8 mouse cellular contexts compared by ENCODE assay signal in the genomic region with DNA sequence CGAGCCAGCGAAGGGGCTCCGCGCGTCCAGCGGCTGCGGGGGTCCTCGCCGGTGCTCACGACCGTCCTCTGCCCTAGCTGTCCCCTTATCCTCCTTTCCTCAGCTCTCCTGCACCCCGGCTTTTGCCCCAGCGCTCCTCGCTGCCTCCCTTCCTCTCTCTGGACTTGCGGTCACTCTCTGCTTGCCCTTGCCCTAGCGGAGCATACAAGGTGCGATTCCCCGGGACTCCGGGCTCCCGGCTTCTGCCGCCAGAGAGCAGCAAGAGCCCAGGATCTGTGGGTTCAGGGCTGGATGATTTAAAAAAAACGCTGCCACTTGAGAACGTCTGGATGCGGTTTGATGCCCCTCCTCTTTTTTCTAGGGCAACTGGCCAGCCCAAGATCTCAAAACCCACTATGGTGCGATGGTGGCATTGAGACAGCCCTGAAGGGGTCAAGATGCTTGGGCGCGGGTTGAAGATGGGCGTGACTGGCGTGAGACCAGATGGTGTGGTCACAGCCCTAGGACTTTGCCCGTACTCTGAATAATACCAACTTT. TPM values are rescaled to one million over a fixed set of nuclear protein-coding genes. Genes with fewer than 3 reads are reported as not detected.
DNase-seq lines count a peak whose midpoint lies in the region; ATAC-seq and TF ChIP-seq lines count a peak whose summit lies in the region.

No protein-coding gene starts in this region.

- TF ChIP-seq CTCF in stomach, postnatal 0 days (IDR thresholded peaks at IDR 0.05; ENCODE audit: low read depth): peak; percentile 80

- peaks cover 7% of the 10 kb centered on the region; the same call in 1 of the 2 replicates for H3K4me1 ChIP-seq in embryonic facial prominence, embryonic 12.5 days
- H3K4me1 ChIP-seq in limb, embryonic 11.5 days (ENCODE audit: control insufficient read depth, insufficient read depth, low read length): 0 out of 2 replicates have a peak, but pooled peaks cover 2% of the 10 kb centered on the region
- H3K4me1 ChIP-seq in midbrain, embryonic 12.5 days: peaks cover 18% of the 10 kb centered on the region
- no peaks in the 10 kb centered on the region for H3K4me1 ChIP-seq in stomach, postnatal 0 days (replicated peaks; ENCODE audit: control insufficient read depth, insufficient read depth)

- H3K9ac ChIP-seq in embryonic facial prominence, embryonic 12.5 days: peak overlapping the region; percentile 49
- peak overlapping the region; percentile 43 for H3K9ac ChIP-seq in limb, embryonic 11.5 days (ENCODE audit: low read length)
- H3K9ac ChIP-seq in midbrain, embryonic 12.5 days (replicated peaks): peak overlapping the region; percentile 51
- peak overlapping the region; percentile 43 for H3K9ac ChIP-seq in stomach, postnatal 0 days (ENCODE audit: low read length)

- ATAC-seq in embryonic facial prominence, embryonic 12.5 days (ENCODE audit: insufficient number of reproducible peaks, insufficient read depth, low FRiP score, low TSS enrichment): peak; percentile 64; the same call in 1 of the 2 replicates
- peak; percentile 75 for ATAC-seq in limb, embryonic 11.5 days (ENCODE audit: insufficient number of reproducible peaks, low FRiP score, low TSS enrichment, low read depth)
- peak; percentile 58 for ATAC-seq in midbrain, embryonic 12.5 days (ENCODE audit: low FRiP score, low read depth)
- ATAC-seq in stomach, postnatal 0 days (ENCODE audit: low FRiP score, low TSS enrichment): peak; percentile 59

- no peaks in the 10 kb centered on the region for H3K9me3 ChIP-seq in embryonic facial prominence, embryonic 12.5 days
- no peaks in the 10 kb centered on the region for H3K9me3 ChIP-seq in limb, embryonic 11.5 days (ENCODE audit: control insufficient read depth, low read length)
- no peaks in the 10 kb centered on the region for H3K9me3 ChIP-seq in midbrain, embryonic 12.5 days
- no peaks in the 10 kb centered on the region for H3K9me3 ChIP-seq in stomach, postnatal 0 days (ENCODE audit: control insufficient read depth, low read length)

- H3K4me2 ChIP-seq in embryonic facial prominence, embryonic 12.5 days (replicated peaks): peak overlapping the region; percentile 70
- H3K4me2 ChIP-seq in limb, embryonic 11.5 days (ENCODE audit: low read depth, severe bottlenecking): peak overlapping the region; percentile 77
- H3K4me2 ChIP-seq in midbrain, embryonic 12.5 days (replicated peaks): peak overlapping the region; percentile 80
- peak overlapping the region; percentile 70 for H3K4me2 ChIP-seq in stomach, postnatal 0 days (replicated peaks; ENCODE audit: low read depth)

- no peak for TF ChIP-seq EP300 in stomach, postnatal 0 days (optimal IDR thresholded peaks at IDR 0.05)

- peaks cover 84% of the 10 kb centered on the region for H3K27me3 ChIP-seq in embryonic facial prominence, embryonic 12.5 days
- peaks cover 58% of the 10 kb centered on the region for H3K27me3 ChIP-seq in limb, embryonic 11.5 days (ENCODE audit: control insufficient read depth, insufficient read depth, low read length)
- peaks cover 72% of the 10 kb centered on the region for H3K27me3 ChIP-seq in midbrain, embryonic 12.5 days
- peaks cover 14% of the 10 kb centered on the region for H3K27me3 ChIP-seq in stomach, postnatal 0 days (ENCODE audit: control insufficient read depth, insufficient read depth, low read length)

- no peaks in the 10 kb centered on the region for H3K36me3 ChIP-seq in embryonic facial prominence, embryonic 12.5 days
- H3K36me3 ChIP-seq in limb, embryonic 11.5 days (ENCODE audit: control insufficient read depth, insufficient read depth, low read length): no peaks in the 10 kb centered on the region
- H3K36me3 ChIP-seq in midbrain, embryonic 12.5 days: no peaks in the 10 kb centered on the region
- H3K36me3 ChIP-seq in stomach, postnatal 0 days (ENCODE audit: control insufficient read depth, insufficient read depth, low read length): no peaks in the 10 kb centered on the region

- under 1% methylated on average over 24 of the region's 30 CpGs for WGBS in embryonic facial prominence, embryonic 12.5 days
- 0% methylated on average over 23 of the region's 30 CpGs for WGBS in limb, embryonic 11.5 days
- WGBS in midbrain, embryonic 12.5 days: 1% methylated on average over 24 of the region's 30 CpGs
- under 1% methylated on average over 27 of the region's 30 CpGs for WGBS in stomach, postnatal 0 days

- DNase-seq in cerebellum, adult 11-12 months: peak; percentile 28
- no peak for DNase-seq in cerebellum, adult 9-10 months
- DNase-seq in heart, adult 18-20 months: peak; percentile 66 to 79
- DNase-seq in kidney, adult 11 months: peak; percentile 59
- peak; percentile 78 for DNase-seq in limb, embryonic 11.5 days (ENCODE audit: low spot score)
- peak; percentile 74 for DNase-seq in stomach, postnatal 0 days (ENCODE audit: low spot score)

- H3K4me3 ChIP-seq in embryonic facial prominence, embryonic 12.5 days: peak overlapping the region; percentile 48
- peak overlapping the region; percentile 42 for H3K4me3 ChIP-seq in limb, embryonic 11.5 days (ENCODE audit: low read depth, low read length)
- peak overlapping the region; percentile 53 for H3K4me3 ChIP-seq in midbrain, embryonic 12.5 days
- H3K4me3 ChIP-seq in stomach, postnatal 0 days (ENCODE audit: low read depth, low read length): peak overlapping the region; percentile 45

- no peak overlapping the region for H3K27ac ChIP-seq in embryonic facial prominence, embryonic 12.5 days
- H3K27ac ChIP-seq in limb, embryonic 11.5 days (replicated peaks; ENCODE audit: low read depth, low read length): no peak overlapping the region
- H3K27ac ChIP-seq in midbrain, embryonic 12.5 days (replicated peaks): no peak overlapping the region
- no peak overlapping the region for H3K27ac ChIP-seq in stomach, postnatal 0 days (replicated peaks)

RNA-seq across cellular contexts. Expression of a gene that starts 0.6 kb away (rescaled TPM):
- 0.23 and 0.51 TPM in 2 replicates for polyA plus RNA-seq in embryonic facial prominence, embryonic 12.5 days (2016; fragmentation: Nextera tagmentation; extraction: Ambion mirVana)
- 1 to 10 TPM; 3.4 to 4.1 TPM for total RNA-seq in heart, adult 18-20 months (2021)
- not detected in 2 replicates for polyA plus RNA-seq in limb, embryonic 11.5 days (2014; fragmentation: Nextera tagmentation; extraction: Ambion mirVana)
- 0.20 and 0.27 TPM in 2 replicates for polyA plus RNA-seq in midbrain, embryonic 12.5 days (2016; fragmentation: Nextera tagmentation; extraction: Ambion mirVana)
- polyA plus RNA-seq in stomach, postnatal 0 days (2015; fragmentation: Nextera tagmentation; extraction: Ambion mirVana): 0.33 and 0.44 TPM in 2 replicates
